Mouse (Mus musculus) layer of hippocampus, adult 11-12 months (tissue): ENCODE data around the gene Ppfia3.
"Not testable (repeated sequence)": the region's sequence is repeated elsewhere in the genome, so short reads cannot be mapped to it uniquely, and the experiment has no call there.

ENCODE experiments used
- DNase-seq: peaks from one replicate; pipeline ENCODE4 v3.0.0; 2022; ENCODE audit warnings: low spot score

Gene Ppfia3

DNA sequence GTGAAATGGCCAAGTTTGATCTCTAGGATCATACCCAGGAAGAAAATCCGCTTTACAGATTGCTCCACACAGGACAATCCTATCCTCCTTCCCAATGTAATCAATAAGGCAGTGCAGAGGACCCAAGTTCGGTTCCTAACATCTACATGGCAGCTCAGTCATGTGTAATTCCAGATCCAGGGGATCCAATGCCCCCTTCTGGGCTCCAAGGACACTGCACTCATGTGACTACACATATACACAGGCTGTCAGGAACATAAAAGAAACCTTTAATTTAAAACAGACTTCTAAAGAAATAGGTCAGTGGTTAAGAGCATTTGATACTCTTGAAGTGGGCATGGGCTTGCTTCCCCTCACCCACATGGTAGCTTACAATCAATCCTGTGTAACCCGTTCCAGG is 19.3 kb upstream of the Ppfia3 start:
- DNase-seq = no peak

DNA sequence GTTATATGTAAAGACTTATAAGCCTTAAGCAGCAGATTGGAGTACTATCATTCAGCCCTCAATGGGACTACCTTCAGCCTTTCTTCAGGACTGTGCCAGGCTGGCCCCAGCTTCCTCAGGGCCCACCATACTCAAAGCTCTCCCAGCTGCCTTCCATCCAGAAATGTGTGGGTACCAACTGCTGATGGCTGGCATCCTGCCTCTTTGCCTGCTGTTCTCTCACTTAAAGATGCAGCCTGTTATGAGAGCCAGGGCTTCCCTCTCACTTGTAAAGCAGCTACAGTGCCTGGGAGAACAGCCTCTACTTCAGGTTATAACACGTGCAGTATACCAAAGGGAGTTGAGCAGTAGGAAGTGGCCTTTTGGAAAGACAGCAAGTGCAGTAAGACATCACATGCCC is 9.2 kb upstream of the Ppfia3 start:
- peak; percentile 56 for DNase-seq

DNA sequence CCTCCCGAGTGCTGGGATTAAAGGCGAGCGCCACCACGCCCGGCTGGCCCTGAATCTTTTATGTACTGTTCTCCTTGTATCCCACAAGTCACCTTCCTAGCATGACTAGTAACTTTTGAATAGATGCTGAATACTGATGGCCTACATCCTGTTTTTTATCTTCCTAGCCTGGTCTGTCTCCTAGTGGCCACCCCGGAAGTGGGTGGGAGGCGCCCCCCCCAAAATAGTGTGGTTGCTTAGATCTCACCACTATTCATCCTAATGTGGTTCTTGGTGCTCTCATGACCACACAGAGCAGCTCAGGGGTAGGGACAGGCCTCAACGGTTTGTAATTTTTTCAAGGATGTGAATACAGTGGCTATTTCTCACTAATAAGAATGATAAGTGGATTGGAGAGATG is 7.8 kb upstream of the Ppfia3 start:
- DNase-seq = no peak

DNA sequence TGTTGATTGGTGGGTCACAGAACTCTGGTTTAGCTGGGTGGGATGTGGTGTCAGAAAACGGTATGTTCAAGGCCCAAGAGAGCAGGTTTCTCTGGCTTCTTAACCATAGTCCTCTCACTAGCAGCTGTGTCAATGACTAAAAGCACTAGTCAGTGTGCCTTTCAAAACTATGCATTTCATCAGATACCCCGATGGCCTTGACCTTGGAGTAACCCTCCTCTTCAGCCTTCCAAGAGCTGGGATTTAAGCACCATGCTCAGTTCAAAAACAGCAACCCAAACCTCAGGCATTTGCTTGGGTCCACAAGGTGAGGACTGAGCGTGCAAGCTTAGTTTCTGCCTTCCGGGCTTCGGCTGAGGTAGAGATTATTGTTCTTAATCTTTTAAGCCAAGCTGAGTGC is 5.6 kb upstream of the Ppfia3 start:
- DNase-seq = no peak

DNA sequence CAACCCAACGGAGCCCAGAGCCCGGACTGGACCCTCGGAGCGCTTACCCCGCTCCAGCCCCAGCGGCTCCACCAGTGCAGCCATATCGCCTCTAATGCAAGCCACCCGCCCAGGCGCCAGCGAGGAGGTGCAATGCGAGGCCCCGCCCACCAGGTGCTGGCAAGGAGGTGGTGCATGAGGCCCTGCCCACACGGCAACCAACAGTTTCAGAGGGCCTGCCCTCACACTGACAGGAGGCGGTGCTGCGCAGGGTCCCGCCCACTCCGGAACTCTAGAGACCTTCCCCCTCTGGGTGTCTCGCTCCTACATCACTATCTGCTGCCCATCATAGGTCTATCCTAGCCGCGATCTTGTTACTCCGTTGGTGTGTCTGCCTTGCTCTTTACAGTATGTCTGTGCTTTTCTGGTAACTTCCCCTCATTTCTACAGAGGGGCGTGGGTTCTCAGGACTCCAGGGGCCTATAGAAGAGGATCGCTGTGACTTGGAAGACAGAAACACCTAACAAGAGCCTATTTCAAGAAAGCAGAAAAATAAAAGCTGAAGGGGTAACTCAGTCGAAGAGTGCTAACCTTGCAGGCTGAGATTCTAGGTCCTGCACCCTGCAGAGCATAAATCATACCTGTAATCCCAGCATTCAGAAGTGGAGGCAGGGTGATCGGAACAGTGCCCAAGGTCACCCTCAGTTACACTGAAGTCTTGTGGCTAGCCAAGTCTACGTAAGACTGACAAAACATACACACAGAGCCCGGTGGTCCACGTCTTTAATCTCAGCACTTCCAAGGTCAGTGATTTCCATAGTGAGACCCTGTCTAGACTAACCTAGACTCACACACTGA is 3.9 kb upstream of the Ppfia3 start, which contains the start of gene Lin7b:
Gene Lin7b (minus strand): TSS at position 109 of the 837 bp plus-strand sequence.
- DNase-seq = peak; percentile 95

DNA sequence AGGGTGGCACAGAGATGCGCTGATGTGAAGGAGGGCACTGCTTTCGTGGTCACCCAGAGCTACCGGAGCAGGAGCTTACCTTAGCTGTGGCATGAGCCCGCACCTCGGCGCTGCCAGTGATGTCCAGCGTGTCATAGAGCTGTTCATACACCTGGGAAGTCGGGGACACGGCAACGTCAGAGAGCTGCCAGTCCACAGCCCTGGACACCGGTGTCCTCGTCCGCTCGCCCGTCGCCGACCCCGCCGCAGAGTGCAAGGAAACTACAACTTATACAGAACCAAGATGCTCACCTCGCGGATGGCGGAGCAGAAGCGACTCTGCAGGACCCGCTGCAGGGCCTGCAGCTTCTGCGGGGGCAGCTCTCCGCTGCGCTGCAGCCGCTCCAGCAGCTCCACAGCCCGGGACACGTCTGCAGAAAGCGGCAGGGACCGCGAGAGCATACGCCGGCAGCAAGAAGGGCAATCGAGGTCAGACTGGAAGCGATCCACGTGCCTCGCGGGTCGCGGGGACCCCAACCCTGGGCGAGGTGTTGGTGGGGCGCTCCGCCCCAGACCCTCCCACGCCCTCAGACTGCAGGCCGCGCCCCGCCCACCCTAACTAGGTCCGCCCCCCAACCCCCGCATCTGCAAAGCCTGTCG is 3.1 kb upstream of the Ppfia3 start:
- DNase-seq = peak; percentile 41

DNA sequence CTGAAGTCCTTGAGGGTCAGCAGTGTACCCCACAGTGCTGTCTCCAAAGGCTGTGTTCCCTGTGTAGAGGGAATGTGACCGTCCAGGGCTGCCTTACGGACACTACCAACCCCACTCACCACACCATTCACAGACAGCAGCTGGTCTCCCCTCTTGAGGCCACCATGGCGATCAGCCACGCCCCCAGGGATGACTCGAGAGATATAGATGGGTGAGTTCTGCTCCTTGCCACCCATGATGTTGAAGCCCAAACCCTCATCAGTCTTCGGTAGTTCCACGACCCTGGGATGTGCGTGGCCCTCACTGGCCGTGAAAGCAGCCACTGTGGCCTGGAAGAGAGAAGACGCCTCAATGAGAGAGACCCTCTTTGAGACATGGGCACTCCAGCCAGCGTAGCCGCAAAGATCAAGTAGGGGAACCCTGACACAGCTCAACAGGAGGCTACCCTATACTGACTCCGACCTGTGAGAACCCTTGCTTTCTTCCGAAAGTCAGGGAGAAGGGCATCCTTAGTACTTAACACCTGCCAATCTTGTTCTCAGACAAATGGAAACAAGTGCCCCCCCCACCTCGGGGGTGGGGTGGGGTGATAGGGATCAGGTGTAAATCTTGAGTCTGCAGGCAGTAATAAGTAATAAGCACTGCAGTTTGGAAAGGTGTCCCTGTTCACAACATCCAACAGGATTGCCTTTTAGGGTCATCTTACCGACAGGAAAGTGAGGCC is 2.4 kb upstream of the Ppfia3 start:
- DNase-seq = peak; percentile 22

DNA sequence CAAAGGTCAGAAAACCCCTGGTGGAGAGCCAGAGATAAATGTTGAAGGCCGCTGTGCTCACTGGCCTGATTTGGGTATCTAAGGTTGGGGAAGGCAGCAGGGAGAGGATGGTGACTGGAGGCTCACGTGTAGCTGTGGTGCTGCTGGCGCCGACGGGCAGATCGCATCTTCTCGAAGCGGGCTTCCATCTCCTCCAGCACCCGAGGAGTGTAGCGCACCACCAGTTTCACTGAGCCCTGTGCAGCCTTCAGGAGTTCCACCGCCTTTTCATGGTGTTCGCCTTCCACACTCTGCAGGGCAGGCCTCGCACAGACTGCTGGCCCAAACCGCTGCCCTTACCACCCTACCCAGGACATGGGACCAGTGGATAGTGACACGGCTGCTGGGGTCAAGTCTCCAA is 1.4 kb upstream of the Ppfia3 start:
- DNase-seq = peak; percentile 28

DNA sequence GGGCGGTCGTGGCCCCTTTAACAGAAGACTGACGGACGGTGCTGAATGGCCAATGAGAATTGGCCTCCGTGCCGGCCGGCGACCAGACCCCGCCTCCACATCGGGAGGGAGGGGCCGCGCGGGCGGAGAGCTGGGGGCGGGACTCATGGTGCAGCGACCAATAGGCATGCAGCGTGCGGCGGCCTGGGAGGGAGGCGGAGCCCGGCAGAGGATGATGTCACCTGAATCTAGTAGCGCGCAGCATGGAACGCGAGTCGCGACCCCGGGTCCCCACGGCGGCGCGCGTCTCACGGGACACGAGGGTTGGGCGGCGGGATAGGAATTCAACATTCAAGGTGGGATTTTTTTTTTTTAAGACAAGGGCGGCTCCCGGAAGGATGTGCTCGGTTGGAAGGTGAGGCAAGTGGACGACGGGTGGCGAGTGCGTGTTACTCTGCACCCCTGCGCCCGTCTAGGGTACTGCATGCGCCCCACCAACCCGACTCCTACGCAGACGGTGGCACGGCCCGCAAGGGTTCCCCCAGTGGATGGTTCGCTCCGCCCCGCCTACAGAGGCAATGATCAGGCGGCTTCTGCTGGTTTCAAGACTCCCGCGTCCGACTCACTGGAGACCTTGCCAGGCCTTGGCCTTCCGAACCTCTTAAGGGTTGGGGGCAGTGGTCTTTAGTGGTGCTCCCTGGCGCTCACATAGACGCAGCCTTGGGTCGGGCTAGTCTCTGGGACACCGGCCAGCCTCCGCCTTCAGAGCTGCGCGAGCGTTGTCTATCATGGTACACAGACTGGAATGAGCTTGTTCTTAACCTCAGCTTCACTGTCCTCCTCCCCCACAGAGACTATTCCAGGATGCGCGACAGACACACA is 431 bp upstream of the Ppfia3 start:
- peak; percentile 99 for DNase-seq

DNA sequence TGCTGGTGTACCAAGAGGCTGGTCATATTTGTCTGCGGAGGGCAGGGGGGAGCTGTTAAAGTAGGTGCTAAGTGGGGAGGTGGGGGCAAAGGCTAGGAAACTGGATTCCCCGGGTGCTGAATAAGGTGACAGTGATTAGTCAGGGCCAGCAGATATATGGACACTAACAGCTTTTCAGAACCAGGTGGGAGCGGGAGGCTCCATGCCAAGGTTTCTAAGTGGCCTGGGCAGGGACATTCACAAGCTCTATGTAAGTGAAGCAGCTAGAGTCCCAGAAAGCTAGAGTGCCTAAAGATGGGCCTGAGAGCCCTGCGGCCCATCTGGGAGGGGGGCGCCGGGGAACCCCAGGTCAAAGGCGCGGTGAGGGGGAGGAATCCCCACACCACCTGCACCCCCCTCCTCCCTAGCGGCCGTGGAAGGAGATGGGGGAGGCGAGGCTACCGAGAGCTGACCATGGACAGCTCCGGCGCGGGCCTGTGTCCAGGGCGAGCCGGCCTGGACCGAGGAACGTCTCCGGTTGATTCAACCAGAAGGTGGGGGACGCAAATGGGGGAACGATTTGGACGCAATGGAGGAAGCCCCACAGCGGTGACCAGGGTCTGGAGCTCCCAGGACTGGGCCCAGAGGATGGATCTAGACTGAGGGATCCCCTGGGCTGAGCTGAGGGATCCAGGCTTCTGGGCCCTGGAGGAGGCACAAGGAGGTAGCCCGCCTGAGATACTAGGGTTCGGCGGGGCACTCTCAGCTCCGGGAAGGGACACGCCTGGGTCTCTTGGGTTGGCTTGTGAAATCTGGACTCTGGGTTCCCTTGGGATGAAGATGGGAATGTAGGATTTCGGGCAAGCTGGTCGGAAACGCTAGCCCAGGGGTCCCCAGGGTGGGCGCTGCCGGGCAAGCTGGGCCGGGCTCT is 822 bp downstream of the Ppfia3 start:
- no peak for DNase-seq

DNA sequence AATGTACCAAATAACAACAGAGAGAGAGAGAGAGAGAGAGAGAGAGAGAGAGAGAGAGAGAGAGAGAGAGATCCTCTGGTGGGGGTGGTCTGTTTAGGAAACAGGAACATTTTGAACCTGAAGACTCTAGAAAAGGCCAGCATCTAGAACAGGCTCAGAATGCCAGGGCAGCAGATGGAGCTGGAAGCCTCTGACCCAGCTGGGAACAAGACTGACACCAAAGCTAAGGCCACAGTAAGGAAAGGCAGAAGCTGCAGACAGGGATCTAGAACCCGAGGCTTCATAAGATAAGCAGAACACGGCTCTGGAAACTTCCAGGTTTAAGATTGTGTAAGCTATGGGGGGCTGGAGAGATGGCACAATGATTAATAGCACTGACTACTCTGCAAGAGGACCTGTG is 2.8 kb downstream of the Ppfia3 start:
- DNase-seq = no peak

DNA sequence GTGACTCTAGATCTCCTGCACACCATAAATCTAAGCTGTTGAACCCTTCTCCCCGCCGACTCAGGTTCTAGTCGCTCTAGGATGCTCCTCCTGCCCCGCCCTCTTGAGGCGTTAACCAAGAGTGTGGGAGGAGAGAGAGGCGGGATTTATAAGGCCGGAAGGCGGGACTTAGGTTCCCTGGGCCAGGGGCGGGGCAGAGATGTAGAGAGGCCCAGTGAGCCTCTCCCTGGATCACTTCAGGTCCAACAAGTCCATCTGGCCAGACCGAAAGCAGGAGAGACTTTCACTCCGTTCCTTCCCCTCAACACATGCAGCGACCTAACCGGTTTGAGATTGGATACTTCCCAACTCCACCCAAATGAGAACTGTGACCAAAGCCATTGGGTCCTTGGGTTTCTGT is 4.0 kb downstream of the Ppfia3 start:
- no peak for DNase-seq

DNA sequence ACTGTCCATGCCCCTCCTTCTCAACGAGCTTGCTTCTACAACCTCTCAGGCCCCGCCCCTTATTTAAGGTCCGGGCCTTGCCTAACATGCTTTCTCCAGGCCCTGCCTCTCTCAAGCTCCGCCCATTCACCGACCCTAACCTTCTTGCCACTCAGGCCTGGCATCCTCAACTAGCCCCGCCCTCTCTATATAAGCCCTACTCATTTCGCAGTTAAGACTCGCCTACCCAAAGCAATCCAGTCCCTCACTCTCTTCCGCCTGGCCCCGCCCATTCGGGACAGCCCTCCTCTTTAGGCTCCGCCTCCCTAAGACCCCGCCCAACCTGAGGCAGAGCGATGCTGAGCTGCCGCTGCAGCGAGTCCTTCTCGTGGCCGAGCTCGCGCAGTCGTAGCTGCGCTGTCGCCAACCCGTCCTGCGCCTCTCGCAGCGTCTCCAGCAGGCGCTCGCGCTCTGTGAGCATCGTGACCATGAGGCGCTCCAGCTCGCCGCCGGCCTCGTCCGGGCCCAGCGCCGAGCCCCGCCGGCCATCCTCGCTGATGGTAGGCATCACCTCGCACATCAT is 5.5 kb downstream of the Ppfia3 start:
- peak; percentile 81 for DNase-seq

DNA sequence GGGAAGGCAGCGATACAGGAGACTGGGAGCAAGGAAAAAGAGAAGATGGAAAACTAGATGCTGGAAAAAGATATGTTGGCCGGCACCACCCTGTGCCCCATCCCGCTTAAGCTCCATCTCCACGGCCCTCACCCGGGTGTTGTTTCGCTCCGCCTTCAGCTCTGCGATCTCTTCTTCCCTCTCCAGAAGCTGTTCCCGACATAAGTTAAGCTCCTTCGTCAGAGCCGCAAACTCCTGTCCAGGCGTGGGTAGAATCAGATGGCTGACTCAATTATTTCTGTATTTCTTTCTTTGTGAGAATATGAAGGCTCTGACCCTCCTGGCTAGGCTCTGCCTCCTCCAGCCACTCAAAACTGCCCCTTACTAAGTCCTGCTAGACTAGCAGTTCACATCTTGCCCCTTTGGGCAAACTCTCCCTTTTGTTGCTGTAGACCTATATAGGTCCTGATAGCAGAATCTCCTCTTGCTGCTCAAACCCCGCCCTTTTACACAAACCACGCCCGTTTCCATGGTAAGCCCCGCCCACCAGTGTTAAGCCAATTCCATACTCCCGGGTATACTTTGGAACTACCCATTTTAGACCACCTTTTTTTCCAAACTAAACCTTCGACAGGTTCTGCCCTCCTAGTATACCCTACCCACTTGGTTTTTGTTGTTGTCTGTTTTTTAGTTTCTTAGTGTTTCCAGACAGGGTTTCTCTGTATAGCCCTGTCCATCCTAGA is 6.3 kb downstream of the Ppfia3 start:
- DNase-seq = no peak

DNA sequence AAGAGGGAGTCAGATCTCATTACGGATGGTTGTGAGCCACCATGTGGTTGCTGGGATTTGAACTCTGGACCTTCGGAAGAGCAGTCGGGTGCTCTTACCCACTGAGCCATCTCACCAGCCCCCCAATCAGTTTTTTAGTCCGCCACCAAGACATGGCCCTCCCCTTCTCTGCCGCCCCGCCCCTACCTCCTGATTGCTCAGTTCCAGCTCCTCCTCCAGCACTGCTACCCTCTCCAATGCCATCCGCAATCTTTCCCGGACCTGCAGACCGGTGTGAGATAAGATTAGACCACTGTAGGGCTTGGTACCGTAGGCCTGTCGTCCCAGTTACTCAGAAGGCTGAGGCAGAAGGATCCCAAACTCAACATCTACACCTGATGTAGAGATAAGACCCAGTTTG is 7.7 kb downstream of the Ppfia3 start:
- not testable (repeated sequence) for DNase-seq

DNA sequence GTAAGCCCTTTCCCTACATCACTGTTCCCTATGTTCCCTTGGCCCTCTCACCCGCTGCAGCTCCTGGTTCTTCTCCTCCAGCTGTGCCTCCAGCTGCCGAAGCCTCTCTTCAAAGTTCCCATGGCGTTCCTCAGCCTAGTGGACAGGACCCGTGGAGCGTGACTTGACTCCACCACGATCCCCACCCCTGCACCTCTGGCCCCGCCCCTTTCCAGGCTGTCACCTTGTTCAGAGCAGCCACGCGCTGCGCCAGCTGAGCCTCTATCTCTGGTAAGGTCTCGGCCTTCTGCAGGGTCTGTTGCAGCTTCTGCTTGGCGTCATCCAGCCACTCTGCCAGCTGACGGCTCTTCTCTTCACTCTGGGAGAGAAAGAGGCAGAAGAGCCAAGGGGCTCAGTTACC is 10.7 kb downstream of the Ppfia3 start:
- DNase-seq = no peak

DNA sequence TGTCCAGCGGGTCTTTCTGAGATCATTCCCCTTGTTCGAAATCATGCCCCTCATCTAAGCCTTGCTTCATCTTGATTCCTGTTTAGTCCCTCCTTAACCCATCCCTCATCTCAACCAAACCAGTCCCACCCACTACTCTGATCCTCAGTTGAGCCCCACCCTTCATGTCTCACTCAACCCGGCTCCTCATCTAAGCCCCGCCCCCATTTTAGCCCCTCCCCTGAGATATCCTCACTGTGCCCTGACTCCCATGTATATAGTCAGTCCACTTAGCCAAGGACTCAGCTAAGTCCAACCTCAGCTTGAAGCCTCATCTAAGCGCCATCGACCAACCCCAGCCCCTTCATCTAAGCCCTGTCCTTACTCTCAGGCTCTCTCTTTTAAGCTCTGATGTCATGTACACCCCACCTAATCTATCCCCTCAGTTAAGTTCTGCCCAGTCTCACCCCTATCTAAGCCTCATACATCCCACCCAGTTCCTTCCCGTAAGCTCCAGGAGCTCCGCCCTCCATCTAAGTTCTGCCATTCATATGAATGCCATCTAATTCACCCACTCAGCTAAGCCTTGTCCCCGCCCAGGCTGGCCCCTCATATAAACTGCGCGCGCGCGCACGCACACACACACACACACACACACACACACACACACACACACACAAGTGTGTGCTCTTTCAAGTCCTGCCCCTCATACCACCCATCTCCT is 11.3 kb downstream of the Ppfia3 start:
- DNase-seq = no peak

DNA sequence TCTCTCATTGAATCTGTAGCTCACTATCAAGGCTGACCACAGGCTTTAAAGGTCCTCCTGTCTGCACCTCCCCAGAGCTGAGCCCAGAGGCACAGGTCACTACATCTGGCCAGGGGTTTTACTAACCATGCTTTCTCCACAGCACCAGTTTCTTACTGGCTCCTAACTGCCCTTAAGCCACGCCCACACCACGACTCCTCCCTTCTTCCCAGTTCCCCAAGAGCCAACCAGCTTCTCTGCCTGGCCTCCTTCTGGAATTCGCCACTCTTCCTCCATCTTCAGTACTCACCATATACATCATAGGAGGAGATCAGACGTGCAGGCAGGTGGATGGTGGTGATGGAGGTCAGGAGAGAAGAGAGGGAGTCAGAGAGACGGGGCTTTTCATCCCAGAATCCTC is 13.8 kb downstream of the Ppfia3 start:
- DNase-seq = no peak

DNA sequence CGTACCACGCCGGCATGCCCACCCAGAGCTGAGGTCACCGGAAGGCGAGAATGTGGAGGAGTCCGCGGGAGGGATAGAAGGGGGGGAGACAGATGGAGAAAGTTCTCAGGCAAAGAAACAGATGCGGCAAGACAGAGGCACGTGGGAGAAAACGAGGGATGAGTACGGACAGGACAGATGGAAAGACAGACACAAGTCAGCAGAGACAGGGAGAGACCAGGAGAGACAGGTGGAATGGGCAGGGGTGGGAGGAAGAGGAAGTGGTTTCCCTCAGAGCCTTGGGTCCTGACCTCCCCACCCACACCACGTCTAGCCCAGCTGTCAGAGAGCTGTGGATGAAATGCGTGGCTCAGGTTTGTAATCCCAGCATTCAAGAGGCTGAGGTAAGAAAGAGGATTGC is 19.9 kb downstream of the Ppfia3 start:
- no peak for DNase-seq
